Mouse (Mus musculus) large intestine, adult 2 months (tissue): ENCODE measurements around the gene Rrp8. TPM values are rescaled to one million over a fixed set of nuclear protein-coding genes. Genes with fewer than 3 reads are reported as not detected.

Experiments
- DNase-seq: peaks from one replicate; pipeline ENCODE4 v3.0.0-alpha.2; 2012; ENCODE audit warnings: low read depth, low spot score
- whole genome bisulfite sequencing: fragments of 180-500 bp; shearing (Covaris S2); methylation state at CpG from one replicate; pipeline ENCODE4 v1.1.7; 2018; 5-methylcytosine and 5-hydroxymethylcytosine counted together
- polyA plus RNA-seq: library from polyadenylated mRNA; depleted of rRNA; stranded (reverse); fragments of >200 nt; gene quantifications from 2 replicates; pipeline ENCODE4 v1.2.3, GENCODE M21; 2012; rRNA removed

Gene Rrp8
- polyA plus RNA-seq, 1 experiment = 5.2 TPM

DNA sequence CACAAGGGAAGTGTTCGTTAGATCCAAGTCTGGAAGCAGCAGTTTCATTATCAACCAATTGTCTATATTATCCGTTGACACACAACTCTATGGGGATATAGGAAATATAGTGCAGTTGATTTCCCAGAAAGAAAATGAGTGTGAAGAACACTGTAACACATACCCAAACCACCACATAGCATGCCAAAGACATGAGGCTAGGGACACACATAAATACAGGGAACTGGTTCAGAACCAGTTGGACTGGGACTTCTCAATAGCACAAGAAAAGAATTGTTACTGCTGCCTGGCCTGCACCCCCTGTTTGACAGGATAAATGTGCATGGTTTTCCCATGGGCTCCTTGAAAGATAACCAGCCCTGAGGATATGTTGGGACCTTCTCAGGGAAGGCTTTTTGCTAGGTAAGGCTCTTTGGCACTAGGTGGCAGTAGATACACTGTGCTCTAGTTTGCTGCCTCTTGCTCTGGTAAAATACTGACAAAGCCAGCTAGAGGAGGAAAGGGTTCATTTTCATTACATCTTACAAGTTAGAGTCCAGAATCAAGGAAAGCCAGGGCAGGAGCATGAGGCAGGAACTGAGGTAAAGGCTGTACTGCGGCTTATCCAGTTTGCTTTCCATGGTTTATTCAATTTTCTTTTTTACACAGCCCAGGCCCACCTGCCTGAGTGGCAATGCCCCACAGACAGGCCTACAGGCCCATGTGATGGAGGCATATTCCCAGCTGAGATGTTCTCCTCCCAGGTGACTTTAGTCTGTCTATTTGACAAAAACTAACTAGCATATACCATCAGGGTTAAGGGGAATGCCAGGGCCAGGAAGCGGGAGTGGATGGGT is 10.8 kb downstream of the Rrp8 start:
- no peak for DNase-seq
- WGBS = 75% methylated on average over 4 of the region's 4 CpGs

DNA sequence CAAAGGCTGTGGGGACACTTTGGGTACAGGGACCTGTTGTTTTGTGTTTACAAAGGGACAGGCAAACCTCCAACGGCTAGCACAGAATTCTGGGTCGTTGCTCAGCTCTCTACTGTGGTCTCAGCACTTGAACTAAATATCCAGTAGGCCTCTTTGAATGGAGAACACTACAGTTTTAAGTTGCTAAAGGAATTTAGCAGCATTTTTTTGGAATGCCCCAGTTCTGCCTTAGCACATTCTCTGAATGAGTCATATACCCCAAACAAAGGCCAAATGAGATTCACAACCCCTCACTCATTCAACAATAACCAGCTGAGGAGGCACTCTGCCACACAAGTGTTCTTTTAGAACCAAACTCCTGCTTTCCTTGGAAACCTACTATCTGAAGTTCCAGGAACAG is 15.3 kb downstream of the Rrp8 start:
- WGBS = 56% methylated on average over 2 of the region's 2 CpGs
- no peak for DNase-seq

DNA sequence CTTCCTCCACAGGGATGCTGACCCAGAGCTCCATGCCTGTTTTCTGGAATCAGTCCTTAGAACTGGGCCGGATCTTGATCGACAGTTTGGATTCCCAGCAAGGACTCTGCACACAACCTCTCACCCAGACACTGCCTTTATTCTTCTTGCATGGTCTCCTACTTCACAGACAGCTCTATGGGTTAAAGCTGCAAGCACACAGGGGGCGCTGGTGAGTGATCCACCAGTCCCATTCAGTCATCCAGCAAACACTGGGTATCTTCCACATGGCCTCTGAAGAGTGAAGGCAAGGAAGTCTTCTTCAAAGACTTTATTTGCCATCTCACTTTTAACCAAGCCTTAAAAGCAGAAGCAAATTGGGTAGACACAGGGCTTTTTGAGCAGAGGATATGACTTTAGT is 21.8 kb downstream of the Rrp8 start:
- DNase-seq = no peak
- 64% methylated on average over 3 of the region's 3 CpGs for WGBS

DNA sequence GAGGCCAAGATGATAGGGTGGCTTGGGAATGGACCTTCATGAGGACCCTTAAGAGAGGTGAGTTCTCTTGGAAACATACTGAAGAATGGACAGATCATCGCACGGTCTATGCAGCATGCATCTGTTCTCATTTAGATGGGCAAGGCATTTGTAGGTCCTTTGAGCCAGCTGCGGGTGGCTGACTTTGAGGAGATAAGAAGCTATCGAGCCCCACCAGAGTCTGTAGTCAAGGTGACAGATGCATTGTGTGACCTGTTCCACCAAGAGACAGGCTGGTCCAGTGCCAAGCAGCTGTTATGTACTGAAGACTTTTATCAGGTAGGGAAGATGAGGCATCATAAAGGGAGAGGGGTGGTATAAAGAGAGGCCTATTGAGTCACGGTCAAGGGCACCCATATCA is 28.5 kb downstream of the Rrp8 start:
- no peak for DNase-seq
- 87% methylated on average over 5 of the region's 5 CpGs for WGBS

DNA sequence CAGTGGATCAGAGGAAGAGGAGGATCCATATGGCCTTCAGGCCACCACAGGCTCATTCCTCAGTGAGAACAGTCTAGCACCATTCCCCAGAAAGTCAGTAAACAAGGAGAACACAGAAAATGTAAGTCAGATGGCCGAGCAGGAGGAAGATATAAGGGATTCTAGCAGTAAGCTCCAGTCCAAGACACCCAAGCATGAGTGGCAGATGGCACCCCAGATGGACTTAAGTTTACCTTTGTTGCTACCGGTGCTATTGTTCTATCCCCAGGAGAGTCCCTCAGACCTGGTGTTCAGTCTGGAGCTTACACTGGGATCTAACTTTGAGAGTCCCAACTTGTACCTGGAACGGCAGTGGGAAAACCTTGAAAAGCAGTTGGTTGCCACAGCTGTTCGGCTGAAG is 33.4 kb downstream of the Rrp8 start:
- 88% methylated on average over 4 of the region's 4 CpGs for WGBS
- no peak for DNase-seq

DNA sequence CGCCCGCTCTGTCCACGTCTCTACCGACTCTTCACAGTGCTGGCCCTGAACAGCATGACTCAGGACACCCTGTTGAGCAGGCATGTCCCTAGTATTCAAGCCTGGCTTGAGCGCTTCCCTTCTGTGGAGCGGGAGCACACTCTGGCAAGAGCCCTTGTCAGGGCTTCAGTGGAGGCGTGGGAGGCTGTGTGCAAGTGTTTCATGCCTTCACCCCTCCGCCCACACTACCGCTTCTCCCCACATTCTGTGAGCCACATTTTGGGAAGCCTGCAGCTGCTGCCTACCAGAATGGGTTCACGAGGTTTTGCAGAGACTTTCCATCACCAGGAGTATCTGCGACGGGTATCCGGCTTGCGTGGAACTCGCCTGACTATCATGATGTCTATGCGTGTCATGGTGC is 34.0 kb downstream of the Rrp8 start:
- DNase-seq = no peak
- 88% methylated on average over 16 of the region's 16 CpGs for WGBS

DNA sequence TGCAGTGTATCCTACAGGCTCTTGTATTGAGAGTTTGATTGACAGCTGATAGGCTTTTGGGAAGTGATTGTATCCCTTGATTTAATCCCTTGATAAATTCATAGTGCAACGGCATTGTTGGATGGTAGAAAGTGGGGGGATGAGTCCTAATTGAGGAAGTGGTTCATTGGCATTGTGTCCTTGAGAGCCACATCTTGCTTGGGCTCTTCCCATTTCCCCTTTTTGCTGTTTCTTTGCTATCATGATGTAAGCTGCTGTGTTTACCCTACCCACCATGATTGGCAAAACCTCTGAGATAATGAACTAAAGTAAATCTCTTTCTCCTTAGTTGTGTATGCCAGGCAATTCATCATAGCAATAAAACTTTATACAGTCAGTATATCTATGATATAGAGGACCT is 46.3 kb downstream of the Rrp8 start:
- WGBS = 43% methylated on average over 1 of the region's 1 CpGs
- no peak for DNase-seq

DNA sequence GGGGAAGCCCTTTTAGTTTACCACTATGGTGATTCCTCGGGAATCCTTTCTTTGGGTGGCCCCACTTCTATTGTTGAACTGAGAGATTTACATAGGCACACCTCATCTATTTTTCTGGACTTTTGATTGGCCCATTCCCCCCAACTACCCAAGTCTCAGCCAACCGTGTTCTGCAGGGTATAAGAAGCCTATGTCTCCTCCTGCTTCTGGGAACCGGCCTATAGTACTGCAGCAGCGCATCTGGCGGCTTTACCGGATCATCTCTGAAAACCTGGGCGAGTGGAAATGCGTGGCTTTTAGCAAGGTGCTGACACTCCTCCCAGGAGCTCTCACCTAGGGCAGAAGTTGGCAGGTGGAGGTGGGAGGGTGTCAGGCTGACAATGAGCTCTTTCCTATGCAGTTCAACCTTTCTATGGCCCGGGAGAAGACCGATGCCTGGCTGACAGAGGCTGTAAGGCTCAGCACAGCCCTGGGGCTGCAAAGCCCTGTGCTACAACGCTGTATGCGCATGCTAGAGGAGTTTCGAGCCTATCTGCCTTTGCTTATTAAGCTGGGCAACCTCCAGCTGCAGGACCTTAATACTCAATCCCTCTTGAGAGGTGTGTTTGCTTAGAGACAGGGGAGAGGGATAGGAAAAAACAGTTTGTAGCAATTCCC is 51.5 kb downstream of the Rrp8 start:
- no peak for DNase-seq
- WGBS = 19% methylated on average over 13 of the region's 13 CpGs

Other genes with a start within 250 kb of the Rrp8 start
- 16.0 and 17.8 TPM in 2 replicates for gene Smpd1, start 183.0 kb downstream of the Rrp8 start, polyA plus RNA-seq
- 12.1 and 15.8 TPM in 2 replicates for gene Apbb1, start 155.7 kb downstream of the Rrp8 start, polyA plus RNA-seq
- gene Hpx, start 137.2 kb downstream of the Rrp8 start, polyA plus RNA-seq = 0.40 and 0.49 TPM in 2 replicates
- 11.5 and 18.2 TPM in 2 replicates for gene Trim3, start 103.8 kb downstream of the Rrp8 start, polyA plus RNA-seq
- gene Timm10b, start 97.3 kb downstream of the Rrp8 start, polyA plus RNA-seq = 122 and 132 TPM in 2 replicates
- gene Arfip2, start 97.0 kb downstream of the Rrp8 start, polyA plus RNA-seq = 50.9 and 58.5 TPM in 2 replicates
- gene Gm45799, start 96.8 kb downstream of the Rrp8 start, polyA plus RNA-seq = 235 and 264 TPM in 2 replicates
- 1.1 and 1.5 TPM in 2 replicates for gene Dnhd1, start 86.6 kb downstream of the Rrp8 start, polyA plus RNA-seq
- 90.7 and 95.6 TPM in 2 replicates for gene Ilk, start 793 bp downstream of the Rrp8 start, polyA plus RNA-seq
- gene Taf10, start 7.0 kb upstream of the Rrp8 start, polyA plus RNA-seq = 386 and 435 TPM in 2 replicates
- 47.6 and 65.6 TPM in 2 replicates for gene Tpp1, start 14.8 kb upstream of the Rrp8 start, polyA plus RNA-seq
- gene Dchs1, start 50.3 kb upstream of the Rrp8 start, polyA plus RNA-seq = 2.0 and 3.6 TPM in 2 replicates
- 164 and 166 TPM in 2 replicates for gene Mrpl17, start 73.7 kb upstream of the Rrp8 start, polyA plus RNA-seq
- 1.4 and 2.9 TPM in 2 replicates for gene Gm4070, start 216.6 kb upstream of the Rrp8 start, polyA plus RNA-seq